Mouse (Mus musculus) heart, postnatal 36 days (tissue): Measurements from ENCODE around the gene Pgbd5. TPM values are rescaled to one million over a fixed set of nuclear protein-coding genes. Genes with fewer than 3 reads are reported as not detected.
A peak's percentile ranks its signal among the peaks of the same experiment; 100 is the strongest.

Source experiments
- DNase-seq, 2 experiments: peaks; one replicate each; pipeline ENCODE4 v3.0.0; 2021 to 2022
- intact Hi-C: fragments of 180-260 bp; cut with DNase I; formaldehyde crosslinking; loops from one replicate; pipeline ENCODE4 v1.15.1; 2025
- total RNA-seq, 2 experiments: library from RNA; stranded (reverse); gene quantifications; 2 replicates each; pipeline ENCODE4 v1.2.3; 2021

Gene Pgbd5
- total RNA-seq: under 1 TPM; 0.68 to 0.80 TPM

DNA sequence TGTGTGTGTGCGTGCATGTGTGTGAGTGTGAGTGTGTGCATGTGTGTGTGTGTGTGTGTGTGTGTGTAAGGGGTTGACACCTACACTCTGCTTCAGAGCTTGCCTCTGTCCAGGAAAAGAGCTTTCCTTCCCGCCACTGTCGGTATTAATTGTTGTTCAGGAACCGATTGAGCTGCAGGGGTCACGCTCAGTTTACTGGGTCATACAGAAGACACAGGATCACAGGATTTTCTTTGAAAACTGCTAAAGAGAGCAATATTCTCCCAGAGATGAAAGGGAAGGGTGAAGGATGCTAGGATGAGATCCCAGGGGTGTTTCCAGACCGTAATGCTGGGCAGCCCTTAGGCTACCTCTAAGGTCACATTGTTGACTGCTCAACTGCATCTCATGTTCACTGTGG lies at the start of gene Pgbd5:
Gene Pgbd5, minus strand, starts transcription at position 101 of the 400 bp plus-strand sequence.
- intact Hi-C loops: no loop called here
- DNase-seq: no peak

DNA sequence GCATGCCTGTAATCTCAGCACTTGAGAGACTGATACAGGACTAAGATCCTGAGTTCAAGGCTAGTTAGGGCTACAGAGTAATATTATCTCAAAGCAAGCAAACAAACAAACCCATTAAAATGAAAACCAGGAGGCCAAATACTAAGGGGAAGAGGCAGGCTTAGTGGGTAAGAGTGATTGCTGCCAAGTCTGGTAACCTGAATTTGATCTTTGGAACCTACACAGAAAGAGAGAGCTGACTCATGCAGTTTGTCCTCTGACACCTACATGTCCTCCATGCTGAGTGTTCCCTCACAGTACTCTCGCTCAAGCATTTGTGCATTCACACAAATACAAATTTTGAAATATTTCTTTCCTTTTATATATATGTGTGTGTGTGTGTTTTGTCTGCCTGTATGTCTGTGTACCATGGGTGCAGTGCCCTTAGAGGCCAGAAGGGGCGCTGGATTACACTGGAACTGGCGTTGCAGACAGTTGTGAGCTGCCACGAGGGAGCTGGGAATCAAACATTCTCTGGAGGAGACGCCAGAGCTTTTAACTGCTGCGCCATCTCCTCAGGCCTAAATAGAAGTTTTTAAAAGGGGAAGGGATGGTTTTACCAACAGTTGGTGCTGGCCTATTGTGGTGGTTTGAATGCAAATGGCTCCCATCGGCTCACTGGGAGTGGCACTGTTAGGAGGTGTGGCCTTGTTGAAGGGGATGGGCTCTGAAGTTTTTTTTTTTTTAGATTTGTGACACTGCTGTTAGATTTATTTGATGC lies 44.1 kb upstream of the Pgbd5 start:
- intact Hi-C loops: no loop called here

DNA sequence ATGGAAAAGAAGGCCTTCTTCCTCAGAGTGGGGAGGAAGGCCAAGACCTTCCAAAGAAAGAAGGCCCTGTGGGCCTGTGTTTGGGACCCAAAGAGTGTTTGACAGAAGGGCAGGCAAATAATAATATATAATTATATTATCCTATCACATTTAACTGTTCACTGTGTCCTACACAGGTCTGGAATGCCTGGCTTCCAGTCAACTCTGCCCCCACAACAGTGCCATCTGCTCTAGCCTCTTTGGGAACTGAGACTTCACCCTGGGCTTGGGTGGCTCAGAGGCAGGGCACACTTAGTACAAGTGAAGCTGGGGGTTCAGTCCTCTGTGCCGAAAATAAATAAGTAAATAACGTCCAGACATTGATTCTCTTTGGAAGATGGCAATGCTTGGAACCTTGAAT lies 43.3 kb upstream of the Pgbd5 start:
- no peak for DNase-seq

More for the DNA sequence above, 44.1 kb upstream of the Pgbd5 start:
- no peak for DNase-seq

DNA sequence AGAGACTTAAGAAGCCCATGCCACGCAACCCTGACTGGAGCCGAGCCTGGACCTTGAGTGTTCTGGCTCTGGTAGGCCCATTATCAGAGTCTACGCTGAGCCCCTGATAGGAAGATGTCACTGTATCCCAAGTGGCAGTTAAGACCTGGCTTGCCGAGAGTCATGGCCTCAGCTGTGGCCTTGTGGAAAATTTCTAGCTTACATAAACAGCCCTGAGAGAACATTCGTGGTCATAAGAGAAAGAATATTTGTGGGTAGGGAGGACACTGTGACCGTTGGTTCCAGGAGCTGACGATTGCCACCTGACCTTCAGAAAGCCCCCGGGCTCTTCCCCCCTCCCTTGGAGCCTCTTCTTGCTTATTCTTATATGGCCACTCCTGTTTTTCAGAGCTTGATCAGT lies 40.9 kb upstream of the Pgbd5 start:
- intact Hi-C loops: no loop called here

More for the DNA sequence above, 43.3 kb upstream of the Pgbd5 start:
- intact Hi-C loops: no loop called here

DNA sequence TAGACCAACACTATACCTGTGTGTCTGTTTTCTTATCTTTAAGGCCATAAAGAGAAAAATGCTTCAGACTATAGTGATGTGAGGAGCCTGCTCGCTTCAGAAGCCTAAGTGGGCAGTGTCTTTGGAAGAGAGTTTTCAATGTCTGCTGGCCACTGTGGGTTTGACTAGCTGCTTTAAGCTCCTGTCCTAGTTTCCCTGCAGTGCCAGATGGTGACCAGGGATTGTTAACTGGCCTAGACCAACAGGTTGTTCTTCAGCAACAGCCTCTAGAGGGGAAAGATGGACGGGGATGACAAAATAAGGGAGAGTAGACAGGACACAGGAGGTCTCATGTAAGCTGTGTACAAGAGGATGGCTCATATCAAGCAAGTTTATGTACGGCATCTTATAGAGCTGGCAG lies 39.8 kb upstream of the Pgbd5 start:
- no peak for DNase-seq
- intact Hi-C loops: no loop called here

More for the DNA sequence above, 40.9 kb upstream of the Pgbd5 start:
- no peak for DNase-seq

DNA sequence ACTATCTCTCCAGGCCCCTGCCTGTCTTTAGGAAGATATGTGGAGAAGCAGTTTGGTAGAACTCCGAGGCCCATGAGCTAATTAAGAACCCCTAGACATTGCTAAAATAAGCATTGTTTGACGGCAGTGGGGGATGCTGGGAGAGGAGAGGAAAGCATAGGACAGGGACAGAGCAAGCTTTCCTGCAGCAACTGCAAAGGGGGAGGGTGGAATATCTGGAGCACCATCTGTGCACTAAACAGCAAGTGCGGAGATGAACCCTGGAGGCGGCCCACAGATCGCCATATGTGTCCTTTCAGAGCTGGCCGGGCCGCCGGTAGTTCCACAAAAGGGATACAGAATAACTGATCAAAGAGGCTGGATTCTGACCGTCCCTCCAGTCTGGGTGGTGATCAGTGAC lies 37.2 kb upstream of the Pgbd5 start:
- intact Hi-C loops: no loop called here
- no peak for DNase-seq

DNA sequence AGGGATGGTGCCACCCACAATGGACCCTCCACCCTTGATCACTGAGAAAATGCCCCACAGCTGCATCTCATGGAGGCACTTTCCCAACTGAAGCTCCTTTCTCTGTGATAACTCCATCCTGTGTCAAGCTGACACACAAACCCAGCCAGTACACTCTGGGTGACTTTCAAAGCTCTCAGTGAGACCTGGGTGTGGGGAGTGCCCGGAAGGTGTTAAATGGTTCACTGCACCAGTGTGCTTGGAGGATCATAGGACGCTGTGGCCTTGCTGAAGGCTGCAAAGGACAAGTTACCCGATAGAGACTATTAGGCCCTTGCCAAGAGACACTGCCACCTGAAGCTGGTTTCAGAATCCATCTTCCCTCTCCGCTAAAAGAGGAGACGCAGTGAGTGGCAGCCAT lies 36.2 kb upstream of the Pgbd5 start:
- intact Hi-C loops: no loop called here
- DNase-seq: no peak

DNA sequence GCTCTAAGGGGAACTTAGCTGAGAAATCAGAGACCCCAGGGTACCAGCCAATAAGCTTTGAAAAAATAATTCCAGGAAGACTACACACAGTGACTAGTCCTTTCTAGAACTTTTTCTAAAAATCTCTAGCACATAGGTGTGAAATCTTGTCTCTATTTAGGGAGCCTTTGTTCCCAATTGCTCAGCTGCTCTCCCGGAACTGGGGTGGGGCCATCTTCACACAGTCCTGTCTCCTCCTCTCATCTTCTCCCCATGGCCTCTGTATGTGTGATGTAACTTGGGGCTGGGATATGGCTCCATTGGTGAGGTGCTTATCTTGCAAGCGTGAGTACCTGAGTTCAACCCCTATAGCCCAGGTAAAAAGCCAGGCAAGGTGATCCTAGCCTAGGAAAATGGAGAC lies 25.2 kb upstream of the Pgbd5 start:
- intact Hi-C loops: no loop called here
- no peak for DNase-seq

DNA sequence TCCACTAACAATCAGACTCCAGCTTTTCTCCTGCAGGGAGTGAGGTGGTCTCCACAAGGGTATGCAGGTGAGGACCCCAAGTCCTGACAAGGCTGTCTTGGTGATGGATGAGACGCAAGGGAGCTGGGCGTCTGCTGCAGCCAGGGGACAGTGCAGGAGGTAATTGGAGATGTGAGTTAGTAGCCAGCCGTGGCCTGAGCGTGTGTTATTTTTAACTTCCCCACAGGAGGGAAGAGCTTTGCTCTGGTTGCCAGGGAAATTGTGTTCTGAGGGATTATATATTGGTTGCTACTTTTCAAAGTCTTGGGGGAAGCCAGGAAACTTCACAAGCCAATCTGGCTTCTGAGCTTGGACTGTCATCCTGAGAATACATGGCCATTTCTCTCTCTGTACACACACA lies 23.7 kb upstream of the Pgbd5 start:
- intact Hi-C loops: no loop called here
- no peak for DNase-seq

DNA sequence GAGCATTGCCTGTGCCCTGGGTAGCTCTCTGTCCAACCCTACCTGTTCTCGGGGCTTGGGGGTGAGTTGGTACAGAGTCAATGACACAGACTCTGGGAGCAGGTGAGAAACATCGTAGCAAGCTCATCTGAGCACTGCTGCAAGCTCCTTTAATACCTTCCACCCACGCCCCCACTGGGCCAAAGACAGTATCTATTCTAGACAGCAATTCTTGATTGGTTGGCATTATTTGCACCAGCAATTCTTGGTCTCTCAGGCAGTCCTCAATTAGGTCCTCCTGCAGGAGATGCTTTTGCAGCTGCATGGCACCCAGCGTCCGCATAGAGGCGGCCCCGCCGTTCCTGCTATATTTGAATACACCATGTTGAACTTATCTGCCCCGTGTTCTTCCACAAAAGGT lies 22.7 kb upstream of the Pgbd5 start:
- intact Hi-C loops: no loop called here
- DNase-seq: no peak

DNA sequence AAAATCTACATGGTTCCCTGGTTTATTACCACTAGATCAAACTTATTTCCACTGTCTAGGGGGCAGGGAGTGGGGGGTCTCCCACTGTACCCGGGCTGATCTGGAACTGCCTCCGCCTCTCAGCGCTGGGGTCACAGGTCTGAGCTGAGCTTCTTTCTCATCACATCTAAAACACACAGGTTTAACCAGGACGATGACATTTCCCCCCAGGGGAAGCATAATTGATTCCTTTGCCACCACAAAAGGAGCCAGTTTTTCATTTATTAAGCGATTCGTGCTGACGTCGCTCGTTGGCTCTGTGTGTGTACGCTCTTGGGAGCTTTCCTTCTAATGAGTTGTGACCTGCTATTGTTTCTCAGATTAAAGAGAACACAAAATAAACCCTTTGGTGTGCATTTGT lies 21.6 kb upstream of the Pgbd5 start:
- DNase-seq: no peak
- intact Hi-C loops: no loop called here

DNA sequence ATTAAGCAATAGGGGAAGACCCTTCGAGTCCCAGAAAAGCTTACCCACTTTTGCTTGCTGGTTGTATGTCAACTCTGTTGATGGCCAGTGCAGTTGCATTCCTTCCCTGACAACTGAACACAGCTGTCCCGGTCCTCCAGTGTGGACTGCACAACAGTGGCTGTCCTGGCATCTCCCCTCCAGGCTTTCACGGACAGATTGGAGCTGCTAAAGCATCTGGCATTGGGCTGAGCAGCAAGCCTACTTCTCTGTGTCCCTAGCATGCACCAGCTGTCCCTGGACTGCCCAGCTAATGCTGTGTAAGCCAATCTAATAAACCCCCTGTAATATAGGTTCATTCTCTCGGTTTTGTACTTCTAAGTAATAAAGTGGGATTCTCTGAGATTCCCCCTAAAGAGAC lies 21.2 kb upstream of the Pgbd5 start:
- intact Hi-C loops: no loop called here
- DNase-seq: no peak

DNA sequence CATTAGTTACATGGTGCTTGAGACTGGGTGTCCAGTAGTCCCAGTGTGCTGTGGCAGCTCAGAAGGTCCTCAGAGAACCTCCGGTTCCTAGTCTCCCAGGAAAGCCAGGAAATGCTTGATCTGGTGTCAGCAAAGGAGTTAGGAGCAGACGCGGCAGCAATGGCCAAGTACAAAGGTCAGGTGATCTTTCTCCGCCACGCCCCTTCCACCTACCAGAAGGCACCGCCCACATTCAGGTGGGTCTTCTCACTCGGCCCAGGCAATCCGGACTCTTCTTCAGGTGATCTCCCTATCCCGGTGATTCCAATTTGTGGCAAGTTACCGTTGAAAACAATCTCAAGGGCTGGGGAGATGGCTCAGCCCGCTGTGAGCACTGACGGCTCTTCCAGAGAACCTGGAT lies 20.2 kb upstream of the Pgbd5 start:
- DNase-seq: no peak
- intact Hi-C loops: no loop called here

DNA sequence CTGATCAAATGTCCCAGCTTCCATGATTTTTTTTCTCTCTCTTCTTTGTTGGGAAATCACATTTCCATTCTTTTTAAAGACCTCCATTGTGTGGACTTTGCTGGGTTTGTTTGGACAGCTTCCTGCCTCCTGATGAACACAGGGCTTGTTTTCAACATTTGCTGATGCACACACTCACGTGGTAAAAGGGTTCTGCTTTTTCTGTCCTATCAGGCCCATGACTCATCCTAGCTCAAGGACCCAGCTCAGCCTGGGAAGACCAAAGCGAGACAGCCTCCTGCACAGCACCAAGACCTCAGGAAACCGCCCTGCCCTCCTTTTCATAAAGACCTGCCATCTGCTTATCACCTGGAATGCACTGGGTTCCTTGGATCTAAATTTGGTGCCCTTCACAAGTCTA lies 15.9 kb upstream of the Pgbd5 start:
- DNase-seq: no peak
- intact Hi-C loops: no loop called here

DNA sequence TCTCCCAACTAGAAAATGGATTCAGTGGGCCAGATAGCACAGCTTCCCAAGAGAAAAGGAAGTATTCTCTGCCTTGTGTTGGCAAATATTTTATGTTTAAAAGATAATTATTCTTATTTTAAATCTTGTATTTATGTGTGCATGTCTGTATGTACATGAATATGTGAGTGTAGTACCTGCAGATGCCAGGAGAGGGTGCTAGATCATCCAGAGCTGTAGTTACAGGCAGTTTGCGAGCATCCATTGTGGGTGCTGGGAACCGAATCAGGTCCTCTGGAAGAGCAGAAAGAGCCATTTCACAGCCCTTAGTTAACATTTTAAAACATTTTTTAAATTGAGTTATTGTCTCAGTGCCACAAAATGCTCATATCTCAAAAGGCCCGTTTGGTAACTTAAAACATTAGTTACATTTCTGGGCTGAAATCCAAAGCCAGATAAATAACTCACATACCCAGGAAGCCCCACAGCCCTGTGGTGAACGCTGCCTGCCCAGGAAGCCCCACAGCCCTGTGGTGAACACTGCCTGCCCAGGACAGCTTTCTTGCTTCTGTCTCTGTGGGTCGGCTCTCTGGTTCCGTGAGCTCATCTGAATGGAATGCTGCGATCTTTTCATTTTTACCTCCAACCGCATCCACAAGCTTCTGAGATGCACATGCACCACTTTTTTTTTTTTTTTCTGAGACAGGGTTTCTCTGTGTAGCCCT lies 10.9 kb upstream of the Pgbd5 start:
- intact Hi-C loops: no loop called here

DNA sequence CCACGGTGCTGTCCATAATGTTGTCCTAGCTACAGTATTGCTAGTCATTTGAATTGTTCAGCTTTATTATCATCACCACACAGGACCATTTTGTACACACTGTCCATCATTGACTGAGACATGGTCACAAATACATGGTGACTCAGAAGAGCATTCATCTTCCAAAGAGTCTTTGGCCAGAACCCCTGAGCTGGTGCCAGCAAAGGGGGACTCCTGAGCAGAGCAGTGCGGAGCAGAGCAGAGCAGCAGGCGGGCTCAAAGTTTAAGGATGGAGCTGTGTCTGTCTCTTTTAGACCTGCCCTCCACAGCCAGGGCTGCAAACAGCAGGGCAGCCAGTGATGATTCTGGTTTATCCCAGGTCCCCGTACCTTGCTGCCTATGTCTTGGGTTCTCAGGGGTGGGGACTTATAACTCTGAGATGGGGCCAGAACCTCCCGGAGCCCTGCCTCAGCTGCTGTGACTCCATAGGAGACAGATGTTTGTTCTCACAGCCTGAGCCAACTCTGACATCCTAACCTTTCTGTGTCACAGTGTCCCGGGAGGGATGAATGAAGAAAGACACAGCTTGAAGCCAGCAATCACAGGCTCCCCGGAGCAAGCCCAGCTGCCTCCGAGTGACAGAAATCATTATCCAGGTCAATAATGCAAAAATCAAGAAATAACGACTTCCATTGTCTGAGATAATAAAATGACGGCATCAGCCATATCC lies 9.7 kb upstream of the Pgbd5 start:
- intact Hi-C loops: no loop called here
- peak; percentile 36 to 43 for DNase-seq

More for the DNA sequence above, 10.9 kb upstream of the Pgbd5 start:
- DNase-seq: no peak

DNA sequence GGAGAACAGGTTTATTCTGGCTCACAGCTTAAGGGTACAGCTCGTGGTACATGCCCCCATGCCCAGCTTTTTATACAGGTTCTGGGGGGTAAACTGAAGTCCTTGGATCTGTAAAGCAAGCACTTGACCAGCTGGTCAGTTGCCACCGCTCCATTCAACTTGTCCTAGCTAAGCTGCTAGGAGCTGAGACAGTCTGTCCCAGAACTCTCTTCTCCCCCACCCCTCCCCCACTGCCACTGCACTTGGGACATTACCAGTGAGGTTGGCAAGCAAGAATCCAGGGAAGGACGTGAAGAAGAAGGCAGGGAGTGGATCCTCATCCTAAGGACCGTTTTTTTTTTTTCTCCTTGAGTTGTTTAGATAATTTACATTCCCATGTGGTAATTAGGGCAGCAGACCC lies 2.7 kb downstream of the Pgbd5 start:
- no peak for DNase-seq
- intact Hi-C loops: no loop called here

DNA sequence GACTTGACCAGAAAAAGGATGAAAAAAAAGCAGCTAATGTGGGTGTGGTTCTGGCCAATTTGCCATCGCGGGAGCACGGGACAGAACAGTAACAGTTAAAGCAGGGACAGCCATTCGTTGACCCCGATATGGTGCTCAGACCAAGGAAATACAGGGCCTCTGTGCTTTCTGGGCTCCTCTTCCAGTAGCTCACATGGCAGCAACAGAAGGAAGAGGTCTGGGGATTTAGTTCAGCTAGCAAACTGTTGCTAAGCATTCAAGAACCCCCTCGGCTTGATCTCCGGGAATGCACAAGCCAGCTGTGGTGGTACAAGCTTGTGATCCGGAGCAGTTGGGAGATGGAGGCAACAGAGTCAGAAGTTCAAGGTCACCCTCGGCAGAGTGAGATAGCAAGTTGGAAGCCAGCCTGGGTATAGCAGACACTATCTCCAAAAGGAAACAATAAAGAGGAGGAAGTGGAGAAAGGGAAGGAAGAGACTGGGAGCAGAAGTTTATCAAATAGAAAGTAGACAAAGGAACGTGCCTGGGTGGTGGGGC lies 3.7 kb downstream of the Pgbd5 start:
- no peak for DNase-seq
- intact Hi-C loops: no loop called here

DNA sequence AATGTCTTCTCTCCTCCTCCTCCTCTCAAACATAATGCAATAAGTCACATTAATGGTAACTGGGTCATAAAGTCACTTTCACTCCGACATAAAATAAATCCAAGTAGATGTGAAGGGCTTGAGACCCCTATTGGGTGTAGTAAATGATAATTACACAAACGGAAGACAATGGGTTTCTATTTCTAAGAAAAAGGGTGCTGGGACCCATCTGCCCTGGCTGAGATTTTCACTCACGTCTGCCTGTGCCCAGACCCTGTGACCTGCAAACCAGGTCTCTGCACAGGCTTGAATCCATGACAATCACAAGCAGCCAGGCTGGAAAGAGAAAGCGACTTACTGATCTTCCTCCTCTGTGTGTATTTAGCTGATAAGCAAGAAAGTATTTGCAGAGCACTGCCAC lies 4.3 kb downstream of the Pgbd5 start:
- DNase-seq: no peak
- intact Hi-C loops: no loop called here

DNA sequence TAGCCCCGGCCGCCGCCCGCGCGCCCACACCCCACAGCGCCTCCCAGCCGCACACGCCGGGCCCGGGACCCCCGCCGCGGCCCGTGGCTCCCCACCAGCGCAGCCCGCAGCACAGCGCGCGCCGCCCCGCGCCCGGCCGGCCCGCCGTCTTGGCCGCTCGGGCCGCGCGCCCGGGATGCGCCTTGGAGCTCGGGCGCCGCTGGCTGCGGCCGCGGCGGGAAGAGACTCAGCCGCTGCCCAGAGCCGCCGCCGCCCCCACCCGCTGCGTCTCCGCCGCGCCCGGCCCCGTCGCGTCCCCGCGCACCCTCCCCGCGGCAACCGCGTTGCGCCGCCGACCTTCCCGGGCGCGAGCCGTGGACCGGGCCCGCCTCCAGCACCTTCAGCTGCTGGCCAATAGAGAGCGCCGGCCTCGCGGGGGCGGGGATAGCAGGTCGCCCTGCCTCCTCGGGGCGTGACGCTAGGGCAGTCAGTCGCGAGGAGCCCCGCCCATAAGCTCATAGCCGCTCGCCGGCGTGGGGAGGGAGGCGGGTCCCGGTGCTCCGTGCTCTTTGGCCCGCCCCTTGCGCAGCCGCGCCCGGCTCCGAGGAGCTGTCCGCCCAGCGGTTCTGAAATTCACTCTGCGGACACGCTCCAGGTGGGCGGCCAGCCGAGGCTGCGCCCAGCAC lies 5.2 kb downstream of the Pgbd5 start:
- intact Hi-C loops: no loop called here
- DNase-seq: peak; percentile 91 to 92
